In genomic region chr5:31814068-31814467, GRCm38 (mm10) we compare ENCODE assay signal across 26 mouse cellular contexts.
DNase-seq lines count a peak whose midpoint lies in the region; ATAC-seq and TF ChIP-seq lines count a peak whose summit lies in the region.
"Had no signal": no experiment of that assay in that cellular context is flagged by ENCODE, and none has a peak within 500 bp of the region (broad histone marks: within the 10 kb centered on the region; RNA-seq: fewer than 3 reads in every experiment).

No protein-coding gene starts in this region.

- TF ChIP-seq CTCF in layer of hippocampus, adult 2 months (conservative IDR thresholded peaks at IDR 0.05) = no peak
- no peak for TF ChIP-seq CTCF in midbrain, postnatal 0 days (IDR thresholded peaks at IDR 0.05)

- peak overlapping the region; percentile 78 for H3K27ac ChIP-seq in layer of hippocampus, adult 2 months
- H3K27ac ChIP-seq in midbrain, postnatal 0 days (ENCODE audit: low read depth, low read length) = no peak overlapping the region
- H3K27ac ChIP-seq: forebrain, embryonic 10.5 days; forebrain, embryonic 13.5 days; heart, embryonic 15.5 days; hindbrain, embryonic 14.5 days; hindbrain, postnatal 0 days had no signal

- no peak overlapping the region for H3K4me3 ChIP-seq in layer of hippocampus, adult 2 months
- no peak overlapping the region for H3K4me3 ChIP-seq in midbrain, postnatal 0 days (ENCODE audit: low read depth, low read length)
- H3K4me3 ChIP-seq: forebrain, embryonic 10.5 days; forebrain, embryonic 13.5 days; heart, embryonic 12.5 days; heart, embryonic 15.5 days had no signal

- no peak overlapping the region for H3K9ac ChIP-seq in midbrain, postnatal 0 days (replicated peaks; ENCODE audit: low read length, poor library complexity, severe bottlenecking)
- H3K9ac ChIP-seq: forebrain, embryonic 13.5 days; heart, embryonic 12.5 days; heart, embryonic 15.5 days; hindbrain, embryonic 14.5 days had no signal

- H3K27me3 ChIP-seq in splenic B cell, adult 2 months (ENCODE audit: control insufficient read depth, insufficient read depth, low read length, poor library complexity, severe bottlenecking) = no peaks in the 10 kb centered on the region
- H3K27me3 ChIP-seq in midbrain, postnatal 0 days (ENCODE audit: insufficient read depth, low read length) = no peaks in the 10 kb centered on the region
- H3K27me3 ChIP-seq: forebrain, embryonic 13.5 days; heart, embryonic 12.5 days; heart, embryonic 15.5 days had no signal

- WGBS in midbrain, postnatal 0 days = 90% methylated on average over 4 of the region's 4 CpGs

- H3K36me3 ChIP-seq in splenic B cell, adult 2 months (ENCODE audit: control insufficient read depth, insufficient read depth, low read length, poor library complexity, severe bottlenecking) = no peaks in the 10 kb centered on the region
- no peaks in the 10 kb centered on the region for H3K36me3 ChIP-seq in midbrain, postnatal 0 days (ENCODE audit: insufficient read depth, low read length)
- H3K36me3 ChIP-seq: forebrain, embryonic 10.5 days; heart, embryonic 12.5 days; heart, embryonic 15.5 days had no signal

- DNase-seq in layer of hippocampus, adult 2 months (ENCODE audit: low spot score in 2 of 2) = no peak
- no peak for DNase-seq in layer of hippocampus, postnatal 10 days (ENCODE audit: low spot score in 2 of 2)
- DNase-seq in splenic B cell, adult 2 months (ENCODE audit: low read depth, low spot score) = peak; percentile 13
- no peak for DNase-seq in midbrain, postnatal 0 days (ENCODE audit: low spot score)
- no peak for DNase-seq in right cerebral cortex, postnatal 4 days
- DNase-seq in thymus, postnatal 0 days (ENCODE audit: low spot score) = no peak
- DNase-seq: adrenal gland, adult 2 months; adrenal gland, postnatal 14 days; cerebellum, adult 11-12 months; cerebellum, adult 8-10 months; cerebellum, postnatal 36 days; gastrocnemius, postnatal 14 days; heart, adult 18-20 months; heart, postnatal 10 days; heart, postnatal 36 days had no signal

- no peaks in the 10 kb centered on the region for H3K9me3 ChIP-seq in midbrain, postnatal 0 days (ENCODE audit: low read length)
- H3K9me3 ChIP-seq: forebrain, embryonic 10.5 days; forebrain, embryonic 13.5 days; heart, embryonic 12.5 days; heart, embryonic 15.5 days had no signal

- no peaks in the 10 kb centered on the region for H3K4me1 ChIP-seq in midbrain, postnatal 0 days (ENCODE audit: insufficient read depth, low read length)

- peak; percentile 60 for ATAC-seq in common myeloid progenitor, adult 5-6 weeks (replicated peaks; ENCODE audit: low read depth, poor library complexity, severe bottlenecking)
- peak; percentile 73 for ATAC-seq in megakaryocyte, adult 5-6 weeks (ENCODE audit: poor library complexity, severe bottlenecking)
- no peak for ATAC-seq in midbrain, postnatal 0 days (ENCODE audit: low FRiP score)
- ATAC-seq: CD4-positive, CD25-positive, alpha-beta regulatory T cell, adult 4 months; forebrain, embryonic 13.5 days; forebrain, embryonic 16.5 days; hindbrain, postnatal 0 days; inflammation-experienced regulatory T-cells, adult 6 months had no signal

- no peak overlapping the region for H3K4me2 ChIP-seq in midbrain, postnatal 0 days (ENCODE audit: low read depth, low read length, poor library complexity, severe bottlenecking)
- H3K4me2 ChIP-seq: forebrain, embryonic 13.5 days; heart, embryonic 12.5 days; heart, embryonic 15.5 days; hindbrain, embryonic 14.5 days had no signal
